Comparison of ENCODE assay signal across 12 mouse cellular contexts in genomic region chr12:85298127-85298834, GRCm38 (mm10). TPM values are rescaled to one million over a fixed set of nuclear protein-coding genes. Genes with fewer than 3 reads are reported as not detected.
DNase-seq lines count a peak whose midpoint lies in the region; ATAC-seq and TF ChIP-seq lines count a peak whose summit lies in the region.
"Had no signal": no experiment of that assay in that cellular context is flagged by ENCODE, and none has a peak within 500 bp of the region (broad histone marks: within the 10 kb centered on the region; RNA-seq: fewer than 3 reads in every experiment).

No protein-coding gene starts in this region.

- WGBS in heart, embryonic 13.5 days: 79% methylated on average over 11 of the region's 11 CpGs
- WGBS in heart, adult 2 months: 80% methylated on average over 11 of the region's 11 CpGs
- 40% methylated on average over 11 of the region's 11 CpGs for WGBS in intestine, embryonic 16.5 days
- 21% methylated on average over 11 of the region's 11 CpGs for WGBS in limb, embryonic 12.5 days
- 89% methylated on average over 11 of the region's 11 CpGs for WGBS in hindbrain, embryonic 10.5 days
- WGBS in hindbrain, embryonic 11.5 days: 82% methylated on average over 11 of the region's 11 CpGs

- peaks cover 49% of the 10 kb centered on the region for H3K36me3 ChIP-seq in heart, embryonic 13.5 days
- no peaks in the 10 kb centered on the region for H3K36me3 ChIP-seq in heart, adult 2 months (ENCODE audit: control insufficient read depth, insufficient read depth, low read length)
- peaks cover 10% of the 10 kb centered on the region; the same call in 1 of the 2 replicates for H3K36me3 ChIP-seq in intestine, embryonic 16.5 days (ENCODE audit: control insufficient read depth, insufficient read depth, low read length)
- peaks cover 43% of the 10 kb centered on the region for H3K36me3 ChIP-seq in limb, embryonic 12.5 days
- H3K36me3 ChIP-seq in hindbrain, embryonic 10.5 days: peaks cover 64% of the 10 kb centered on the region
- peaks cover 10% of the 10 kb centered on the region; the same call in 1 of the 2 replicates for H3K36me3 ChIP-seq in hindbrain, embryonic 11.5 days (ENCODE audit: control insufficient read depth, insufficient read depth, low read length)

- H3K9ac ChIP-seq in heart, embryonic 13.5 days: no peak overlapping the region
- no peak overlapping the region for H3K9ac ChIP-seq in heart, adult 2 months (ENCODE audit: low read depth, low read length)
- H3K9ac ChIP-seq in intestine, embryonic 16.5 days (ENCODE audit: low read depth, low read length): no peak overlapping the region
- H3K9ac ChIP-seq in limb, embryonic 12.5 days (replicated peaks): no peak overlapping the region
- H3K9ac ChIP-seq in hindbrain, embryonic 11.5 days (ENCODE audit: low read depth, low read length): no peak overlapping the region

- H3K4me3 ChIP-seq in heart, embryonic 13.5 days: no peak overlapping the region
- no peak overlapping the region for H3K4me3 ChIP-seq in heart, adult 2 months
- no peak overlapping the region for H3K4me3 ChIP-seq in intestine, embryonic 16.5 days (ENCODE audit: low read length)
- H3K4me3 ChIP-seq in limb, embryonic 12.5 days (replicated peaks): no peak overlapping the region
- no peak overlapping the region for H3K4me3 ChIP-seq in hindbrain, embryonic 10.5 days
- no peak overlapping the region for H3K4me3 ChIP-seq in hindbrain, embryonic 11.5 days (ENCODE audit: low read depth, low read length)

- H3K4me1 ChIP-seq in heart, embryonic 13.5 days: peaks cover 16% of the 10 kb centered on the region
- no peaks in the 10 kb centered on the region; the same call in 1 of the 2 replicates for H3K4me1 ChIP-seq in heart, adult 2 months (ENCODE audit: control insufficient read depth, insufficient read depth, low read length)
- peaks cover 12% of the 10 kb centered on the region; the same call in 1 of the 2 replicates for H3K4me1 ChIP-seq in intestine, embryonic 16.5 days (ENCODE audit: control insufficient read depth, insufficient read depth, low read length)
- peaks cover 28% of the 10 kb centered on the region for H3K4me1 ChIP-seq in limb, embryonic 12.5 days (replicated peaks)
- no peaks in the 10 kb centered on the region for H3K4me1 ChIP-seq in hindbrain, embryonic 10.5 days (replicated peaks)
- H3K4me1 ChIP-seq in hindbrain, embryonic 11.5 days (replicated peaks; ENCODE audit: control insufficient read depth, insufficient read depth, low read length): no peaks in the 10 kb centered on the region

- no peak for TF ChIP-seq CTCF in heart, adult 2 months (IDR thresholded peaks at IDR 0.05)

- no peak for ATAC-seq in heart, embryonic 13.5 days (ENCODE audit: extremely low read depth, insufficient number of reproducible peaks, low FRiP score, low TSS enrichment)
- ATAC-seq in intestine, embryonic 16.5 days: peak; percentile 77
- no peak for ATAC-seq in limb, embryonic 12.5 days (ENCODE audit: insufficient number of reproducible peaks, insufficient read depth, low FRiP score, low TSS enrichment, low read depth)
- no peak for ATAC-seq in hindbrain, embryonic 11.5 days (ENCODE audit: low FRiP score)
- ATAC-seq: hindbrain, postnatal 0 days had no signal

- no peaks in the 10 kb centered on the region for H3K27me3 ChIP-seq in heart, embryonic 13.5 days (replicated peaks)
- no peaks in the 10 kb centered on the region for H3K27me3 ChIP-seq in heart, adult 2 months (ENCODE audit: control insufficient read depth, insufficient read depth, low read length)
- no peaks in the 10 kb centered on the region for H3K27me3 ChIP-seq in intestine, embryonic 16.5 days (replicated peaks; ENCODE audit: control insufficient read depth, insufficient read depth, low read length)
- H3K27me3 ChIP-seq in limb, embryonic 12.5 days: no peaks in the 10 kb centered on the region
- H3K27me3 ChIP-seq in hindbrain, embryonic 10.5 days (ENCODE audit: insufficient read depth, poor library complexity, severe bottlenecking): no peaks in the 10 kb centered on the region
- no peaks in the 10 kb centered on the region for H3K27me3 ChIP-seq in hindbrain, embryonic 11.5 days (ENCODE audit: control insufficient read depth, insufficient read depth, low read length)

- H3K4me2 ChIP-seq in heart, embryonic 13.5 days: no peak overlapping the region
- no peak overlapping the region for H3K4me2 ChIP-seq in intestine, embryonic 16.5 days (ENCODE audit: low read depth, low read length)
- no peak overlapping the region for H3K4me2 ChIP-seq in limb, embryonic 12.5 days
- no peak overlapping the region for H3K4me2 ChIP-seq in hindbrain, embryonic 11.5 days (replicated peaks; ENCODE audit: low read depth, low read length)
- H3K4me2 ChIP-seq: liver, embryonic 11.5 days had no signal

- intact Hi-C loops in heart, adult 2 months (cut with DNase I): no loop called here

- H3K9me3 ChIP-seq in heart, embryonic 13.5 days: peaks cover 18% of the 10 kb centered on the region
- H3K9me3 ChIP-seq in intestine, embryonic 16.5 days (ENCODE audit: control insufficient read depth, low read length): no peaks in the 10 kb centered on the region
- H3K9me3 ChIP-seq in limb, embryonic 12.5 days: peaks cover 7% of the 10 kb centered on the region
- H3K9me3 ChIP-seq in hindbrain, embryonic 10.5 days: peaks cover 9% of the 10 kb centered on the region; the same call in 1 of the 2 replicates
- H3K9me3 ChIP-seq in hindbrain, embryonic 11.5 days (ENCODE audit: control insufficient read depth, low read length): no peaks in the 10 kb centered on the region

- 0 out of 2 replicates have a peak overlapping the region, but pooled peaks have one; percentile 24 for H3K27ac ChIP-seq in heart, embryonic 13.5 days (replicated peaks)
- no peak overlapping the region for H3K27ac ChIP-seq in heart, adult 2 months
- no peak overlapping the region for H3K27ac ChIP-seq in intestine, embryonic 16.5 days (ENCODE audit: low read length)
- H3K27ac ChIP-seq in limb, embryonic 12.5 days: 0 out of 2 replicates have a peak overlapping the region, but pooled peaks have one; percentile 42
- H3K27ac ChIP-seq in hindbrain, embryonic 10.5 days: no peak overlapping the region
- H3K27ac ChIP-seq in hindbrain, embryonic 11.5 days (ENCODE audit: low read depth, low read length): no peak overlapping the region
- H3K27ac ChIP-seq: hindbrain, postnatal 0 days had no signal

- no peak for DNase-seq in heart, adult 2 months
- peak; percentile 75 for DNase-seq in embryo, embryonic 10.5 days (ENCODE audit: low spot score)
- DNase-seq in hindbrain, embryonic 10.5 days (ENCODE audit: low spot score): no peak
- no peak for DNase-seq in cerebellum, postnatal 14 days
- DNase-seq in hindbrain, embryonic 11.5 days (ENCODE audit: low spot score): no peak
- DNase-seq: layer of hippocampus, adult 9-11 months; thymus, postnatal 36 days had no signal

- H3K79me2 ChIP-seq in heart, adult 2 months (replicated peaks; ENCODE audit: control insufficient read depth, insufficient read depth, low read length): no peaks in the 10 kb centered on the region

- no peak for TF ChIP-seq POLR2A in heart, adult 2 months (IDR thresholded peaks at IDR 0.05; ENCODE audit: insufficient read depth, low read depth, low read length)

- TF ChIP-seq EP300 in heart, adult 2 months (IDR thresholded peaks at IDR 0.05; ENCODE audit: insufficient read depth, low read depth, low read length): no peak

RNA-seq across cellular contexts. Expression of gene Zc2hc1c, which starts 9.9 kb away (rescaled TPM):
- 0.55 and 0.62 TPM in 2 replicates for polyA plus RNA-seq in heart, embryonic 13.5 days (2015; fragmentation: Nextera tagmentation; extraction: Ambion mirVana)
- total RNA-seq in heart, adult 2 months (2021): 1 to 10 TPM; 2.2 to 2.6 TPM
- 1.0 and 1.1 TPM in 2 replicates for polyA plus RNA-seq in heart, adult 2 months (2012; rRNA removed)
- 1.5 TPM in 2 replicates for polyA plus RNA-seq in intestine, embryonic 16.5 days (2015; fragmentation: Nextera tagmentation; extraction: Ambion mirVana)
- 0.97 and 1.1 TPM in 2 replicates for polyA plus RNA-seq in limb, embryonic 12.5 days (2016; fragmentation: Nextera tagmentation; extraction: Ambion mirVana)
- 1.1 and 1.7 TPM in 2 replicates for polyA plus RNA-seq in hindbrain, embryonic 10.5 days (2016; fragmentation: Nextera tagmentation; extraction: Ambion mirVana)
- polyA plus RNA-seq in hindbrain, embryonic 11.5 days (2014; fragmentation: Nextera tagmentation; extraction: Ambion mirVana): 1.2 and 1.5 TPM in 2 replicates

RNA-seq across cellular contexts. Expression of gene Acyp1, which starts 10.0 kb away (rescaled TPM):
- 59.2 and 66.6 TPM in 2 replicates for polyA plus RNA-seq in heart, embryonic 13.5 days (2015; fragmentation: Nextera tagmentation; extraction: Ambion mirVana)
- total RNA-seq in heart, adult 2 months (2021): 10 to 100 TPM; 19.3 to 20.0 TPM
- 9.7 and 11.0 TPM in 2 replicates for polyA plus RNA-seq in heart, adult 2 months (2012; rRNA removed)
- polyA plus RNA-seq in intestine, embryonic 16.5 days (2015; fragmentation: Nextera tagmentation; extraction: Ambion mirVana): 50.2 and 52.3 TPM in 2 replicates
- 58.6 and 62.8 TPM in 2 replicates for polyA plus RNA-seq in limb, embryonic 12.5 days (2016; fragmentation: Nextera tagmentation; extraction: Ambion mirVana)
- polyA plus RNA-seq in hindbrain, embryonic 10.5 days (2016; fragmentation: Nextera tagmentation; extraction: Ambion mirVana): 59.2 and 75.5 TPM in 2 replicates
- 71.4 and 73.8 TPM in 2 replicates for polyA plus RNA-seq in hindbrain, embryonic 11.5 days (2014; fragmentation: Nextera tagmentation; extraction: Ambion mirVana)

RNA-seq across cellular contexts. Expression of gene Mlh3, which starts 27.9 kb away (rescaled TPM):
- 5.0 and 5.7 TPM in 2 replicates for polyA plus RNA-seq in heart, embryonic 13.5 days (2015; fragmentation: Nextera tagmentation; extraction: Ambion mirVana)
- 1 to 10 TPM; 8.2 to 8.7 TPM for total RNA-seq in heart, adult 2 months (2021)
- polyA plus RNA-seq in heart, adult 2 months (2012; rRNA removed): 4.5 and 8.8 TPM in 2 replicates
- polyA plus RNA-seq in intestine, embryonic 16.5 days (2015; fragmentation: Nextera tagmentation; extraction: Ambion mirVana): 5.5 and 5.7 TPM in 2 replicates
- 10.9 and 11.1 TPM in 2 replicates for polyA plus RNA-seq in limb, embryonic 12.5 days (2016; fragmentation: Nextera tagmentation; extraction: Ambion mirVana)
- 5.5 and 8.8 TPM in 2 replicates for polyA plus RNA-seq in hindbrain, embryonic 10.5 days (2016; fragmentation: Nextera tagmentation; extraction: Ambion mirVana)
- polyA plus RNA-seq in hindbrain, embryonic 11.5 days (2014; fragmentation: Nextera tagmentation; extraction: Ambion mirVana): 7.7 and 8.4 TPM in 2 replicates

RNA-seq across cellular contexts. Expression of gene Nek9, which starts 40.9 kb away (rescaled TPM):
- polyA plus RNA-seq in heart, embryonic 13.5 days (2015; fragmentation: Nextera tagmentation; extraction: Ambion mirVana): 18.5 and 19.2 TPM in 2 replicates
- 100 to 1,000 TPM; 107 to 116 TPM for total RNA-seq in heart, adult 2 months (2021)
- 41.6 and 74.4 TPM in 2 replicates for polyA plus RNA-seq in heart, adult 2 months (2012; rRNA removed)
- polyA plus RNA-seq in intestine, embryonic 16.5 days (2015; fragmentation: Nextera tagmentation; extraction: Ambion mirVana): 13.2 and 15.9 TPM in 2 replicates
- polyA plus RNA-seq in limb, embryonic 12.5 days (2016; fragmentation: Nextera tagmentation; extraction: Ambion mirVana): 31.1 and 39.1 TPM in 2 replicates
- polyA plus RNA-seq in hindbrain, embryonic 10.5 days (2016; fragmentation: Nextera tagmentation; extraction: Ambion mirVana): 16.9 and 22.8 TPM in 2 replicates
- 10.2 and 13.4 TPM in 2 replicates for polyA plus RNA-seq in hindbrain, embryonic 11.5 days (2014; fragmentation: Nextera tagmentation; extraction: Ambion mirVana)

Comparison
In these comparisons a context has a peak if more than half of its experiments do, and no peak if none do; other contexts are left out.
1. H3K27ac ChIP-seq: peak in heart, embryonic 13.5 days (single experiment) and limb, embryonic 12.5 days (single experiment); none in heart, adult 2 months (single experiment), intestine, embryonic 16.5 days (single experiment), hindbrain, embryonic 10.5 days (single experiment) and hindbrain, embryonic 11.5 days (single experiment).